Mouse (Mus musculus): ENCODE results near the gene Tspyl4.
A peak's percentile ranks its signal among the peaks of the same experiment; 100 is the strongest.

Gene Tspyl4

GRCm38 (mm10) chr10:34320809-34321208 is 23.6 kb downstream of the Tspyl4 start:
- DNase-seq (ENCODE audit: low read depth, low spot score): no peak

DNA sequence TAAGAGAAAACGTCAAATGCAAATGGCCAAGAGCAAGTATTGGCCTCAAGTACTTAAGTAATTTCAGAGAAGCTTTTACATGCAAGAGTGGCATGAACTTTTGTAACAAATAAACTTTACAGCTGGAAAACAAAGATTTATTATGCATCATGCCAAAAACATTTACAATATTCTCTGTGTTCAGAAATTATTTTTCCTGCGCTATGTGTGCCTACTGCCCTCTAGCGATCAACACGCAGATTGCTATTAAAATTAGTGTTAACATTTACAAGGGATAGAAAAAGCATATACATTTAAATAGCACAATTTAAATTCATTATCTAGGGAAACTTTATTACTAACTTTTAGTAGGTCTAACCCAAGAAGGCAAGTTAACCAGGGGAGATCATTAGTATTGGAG is 29.5 kb downstream of the Tspyl4 start:
- peak; percentile 18 for DNase-seq (ENCODE audit: low read depth, low spot score)

GRCm38 (mm10) chr10:34327144-34327543 is 29.9 kb downstream of the Tspyl4 start:
- DNase-seq (ENCODE audit: low read depth, low spot score): no peak

- DNase-seq (ENCODE audit: low read depth, low spot score): peak; percentile 55
These were observed 31.1 kb downstream of the Tspyl4 start for GRCm38 (mm10) chr10:34328310-34328709.

GRCm38 (mm10) chr10:34341014-34341413 is 43.8 kb downstream of the Tspyl4 start:
- DNase-seq (ENCODE audit: low read depth, low spot score): no peak

DNA sequence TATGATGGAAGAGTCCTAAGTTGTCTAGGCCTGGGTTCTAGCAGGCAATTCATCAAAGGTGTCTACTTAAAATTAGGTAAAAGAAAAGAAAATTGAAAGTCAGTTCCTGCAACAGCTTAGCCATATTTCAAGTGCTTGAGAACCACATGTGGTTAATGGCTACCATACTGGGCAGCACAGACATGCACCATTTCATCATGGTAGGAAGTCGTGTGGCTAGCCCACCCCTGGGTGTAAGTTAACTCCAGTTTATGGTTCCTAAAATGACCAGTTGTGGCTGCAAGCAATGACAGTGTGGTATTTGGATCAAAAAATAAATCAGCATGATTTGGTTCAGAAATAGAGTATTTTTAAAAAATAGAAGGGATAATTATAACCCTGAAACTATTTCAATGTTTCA is 44.6 kb downstream of the Tspyl4 start:
- DNase-seq (ENCODE audit: low read depth, low spot score): no peak
